Mouse (Mus musculus): ENCODE measurements around the gene Olfr20. TPM values are rescaled to one million over a fixed set of nuclear protein-coding genes. Genes with fewer than 3 reads are reported as not detected.

The Olfr20 gene
- 0.54 and 0.66 TPM in 2 replicates for polyA plus RNA-seq (2012; rRNA removed)

GRCm38 (mm10) chr11:73350483-73350882, at the start of gene Olfr20:
TSS of gene Olfr20 (plus strand) at chr11:73350783.

GRCm38 (mm10) chr11:73329442-73329841, 21.1 kb upstream of the Olfr20 start, which contains the start of the genes Aspa, Gm49340 and Spata22:
TSS of gene Aspa (minus strand) at chr11:73329596.
TSS of gene Gm49340 (plus strand) at chr11:73329741.
TSS of gene Spata22 (plus strand) at chr11:73329741.

GRCm38 (mm10) chr11:73370946-73371345, 20.4 kb downstream of the Olfr20 start, which contains the start of gene Olfr376:
TSS of gene Olfr376 (plus strand) at chr11:73371246.

GRCm38 (mm10) chr11:73399514-73399913, 48.9 kb downstream of the Olfr20 start, which contains the start of gene Olfr1:
TSS of gene Olfr1 (minus strand) at chr11:73399614.

Other genes with a start within 250 kb of the Olfr20 start
- 2.7 and 2.9 TPM in 2 replicates for gene Haspin, start 212.5 kb upstream of the Olfr20 start, polyA plus RNA-seq (2012; rRNA removed)
- 0.09 and 0.14 TPM in 2 replicates for gene P2rx5, start 190.4 kb upstream of the Olfr20 start, polyA plus RNA-seq (2012; rRNA removed)
- 61.5 and 63.4 TPM in 2 replicates for gene Emc6, start 173.7 kb upstream of the Olfr20 start, polyA plus RNA-seq (2012; rRNA removed)
- gene Tax1bp3, start 173.7 kb upstream of the Olfr20 start, polyA plus RNA-seq (2012; rRNA removed): 15.3 and 18.9 TPM in 2 replicates
- 5.9 TPM in 2 replicates for gene Ctns, start 151.7 kb upstream of the Olfr20 start, polyA plus RNA-seq (2012; rRNA removed)
- 5.4 and 5.6 TPM in 2 replicates for gene Shpk, start 151.3 kb upstream of the Olfr20 start, polyA plus RNA-seq (2012; rRNA removed)
- gene Trpv1, start 116.5 kb upstream of the Olfr20 start, polyA plus RNA-seq (2012; rRNA removed): 0.29 and 0.50 TPM in 2 replicates
- gene Trpv3, start 83.4 kb upstream of the Olfr20 start, polyA plus RNA-seq (2012; rRNA removed): 0.02 TPM in 2 replicates
- 6.0 and 6.2 TPM in 2 replicates for gene Aspa, start 21.2 kb upstream of the Olfr20 start, polyA plus RNA-seq (2012; rRNA removed)
- gene Gm49340, start 21.0 kb upstream of the Olfr20 start, polyA plus RNA-seq (2012; rRNA removed): 0.18 and 0.23 TPM in 2 replicates
- 4.5 and 5.3 TPM in 2 replicates for gene Spata22, start 21.0 kb upstream of the Olfr20 start, polyA plus RNA-seq (2012; rRNA removed)
- gene Olfr376, start 20.5 kb downstream of the Olfr20 start, polyA plus RNA-seq (2012; rRNA removed): not detected in 2 replicates
- not detected in 2 replicates for gene Olfr1, start 48.8 kb downstream of the Olfr20 start, polyA plus RNA-seq (2012; rRNA removed)
- not detected in 2 replicates for gene Olfr378, start 77.7 kb downstream of the Olfr20 start, polyA plus RNA-seq (2012; rRNA removed)
- not detected in 2 replicates for gene Olfr380, start 106.7 kb downstream of the Olfr20 start, polyA plus RNA-seq (2012; rRNA removed)
- gene Olfr381, start 140.8 kb downstream of the Olfr20 start, polyA plus RNA-seq (2012; rRNA removed): not detected in 2 replicates
- gene Olfr382, start 166.4 kb downstream of the Olfr20 start, polyA plus RNA-seq (2012; rRNA removed): not detected in 2 replicates
- not detected in 2 replicates for gene Olfr385, start 242.2 kb downstream of the Olfr20 start, polyA plus RNA-seq (2012; rRNA removed)
- gene Olfr384, start 247.8 kb downstream of the Olfr20 start, polyA plus RNA-seq (2012; rRNA removed): not detected in 2 replicates